Mouse (Mus musculus) cerebellum, adult 11-12 months (tissue): ENCODE measurements around the gene Mylip.
A peak's percentile ranks its signal among the peaks of the same experiment; 100 is the strongest.

Experiments
- DNase-seq: peaks from one replicate; pipeline ENCODE4 v3.0.0; 2022

Gene Mylip

GRCm38 (mm10) chr13:45440226-45440625 lies 50.7 kb downstream of the Mylip start:
- no peak for DNase-seq

DNA sequence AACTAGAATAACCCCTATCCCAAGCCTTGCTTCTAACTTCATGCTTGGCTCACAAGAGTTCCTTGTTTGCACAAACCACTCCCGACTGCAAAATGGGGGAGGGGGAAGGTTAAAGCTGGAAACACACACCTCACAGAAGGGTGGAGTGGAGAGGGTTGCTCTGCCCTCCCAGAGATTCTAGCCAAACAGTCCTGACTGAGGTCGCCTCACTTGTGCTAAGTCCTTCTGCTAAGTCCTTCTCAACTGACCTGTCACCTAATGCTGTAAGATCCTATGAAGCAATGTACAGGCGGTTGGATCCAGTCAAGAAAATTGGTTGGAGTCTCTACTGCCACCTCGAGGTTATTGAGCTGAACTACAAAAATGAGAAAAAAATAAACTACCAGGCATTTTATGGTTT lies 52.9 kb downstream of the Mylip start:
- DNase-seq: no peak

- DNase-seq: no peak
Observed at GRCm38 (mm10) chr13:45442918-45443535, 53.5 kb downstream of the Mylip start.

DNA sequence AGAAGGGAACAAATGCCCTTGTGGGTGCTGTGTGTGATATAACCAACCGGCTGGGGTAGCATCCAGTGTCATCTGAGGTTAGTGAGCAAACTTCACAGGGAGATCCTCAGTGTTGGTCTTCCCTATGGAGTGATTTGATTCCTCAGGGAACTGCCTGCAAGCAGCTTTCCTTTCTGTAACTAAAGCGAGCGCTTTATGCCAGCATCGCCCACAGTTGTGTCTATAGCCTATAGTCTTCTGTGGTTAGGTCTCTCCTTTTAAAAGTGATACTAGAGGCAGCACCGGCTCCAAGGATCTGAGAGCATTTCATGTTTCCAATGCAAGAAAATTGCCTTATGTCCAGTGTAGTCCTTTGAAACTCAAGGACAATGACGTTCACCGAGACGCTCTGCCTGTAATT lies 54.7 kb downstream of the Mylip start:
- no peak for DNase-seq

- no peak for DNase-seq
Observed at GRCm38 (mm10) chr13:45444652-45445051, 55.1 kb downstream of the Mylip start.

GRCm38 (mm10) chr13:45446636-45447035 lies 57.1 kb downstream of the Mylip start:
- no peak for DNase-seq

- no peak for DNase-seq
Observed at GRCm38 (mm10) chr13:45452437-45452836, 62.9 kb downstream of the Mylip start.

DNA sequence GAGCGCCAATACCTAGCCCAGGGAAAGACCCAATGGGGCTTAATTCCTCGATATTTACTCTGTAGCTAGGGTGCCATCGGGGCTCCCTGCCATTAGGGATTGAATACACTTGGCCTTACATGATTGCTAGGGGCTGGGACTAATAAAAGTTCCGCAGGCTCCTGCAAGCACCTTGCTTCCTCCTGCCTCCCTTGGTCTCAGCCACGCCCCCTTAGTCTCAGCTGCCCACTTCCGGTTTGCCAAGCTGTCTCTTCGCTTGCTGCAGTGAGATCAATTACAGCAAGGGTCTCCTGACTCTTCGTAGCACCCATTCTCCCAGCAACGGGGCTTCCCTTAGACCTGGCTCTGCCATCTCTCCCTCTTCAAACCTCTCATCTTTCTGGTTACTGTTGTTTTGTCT lies 63.5 kb downstream of the Mylip start:
- no peak for DNase-seq

- DNase-seq: no peak
Observed at GRCm38 (mm10) chr13:45454044-45454443, 64.5 kb downstream of the Mylip start.

GRCm38 (mm10) chr13:45454641-45455040 lies 65.1 kb downstream of the Mylip start:
- no peak for DNase-seq

DNA sequence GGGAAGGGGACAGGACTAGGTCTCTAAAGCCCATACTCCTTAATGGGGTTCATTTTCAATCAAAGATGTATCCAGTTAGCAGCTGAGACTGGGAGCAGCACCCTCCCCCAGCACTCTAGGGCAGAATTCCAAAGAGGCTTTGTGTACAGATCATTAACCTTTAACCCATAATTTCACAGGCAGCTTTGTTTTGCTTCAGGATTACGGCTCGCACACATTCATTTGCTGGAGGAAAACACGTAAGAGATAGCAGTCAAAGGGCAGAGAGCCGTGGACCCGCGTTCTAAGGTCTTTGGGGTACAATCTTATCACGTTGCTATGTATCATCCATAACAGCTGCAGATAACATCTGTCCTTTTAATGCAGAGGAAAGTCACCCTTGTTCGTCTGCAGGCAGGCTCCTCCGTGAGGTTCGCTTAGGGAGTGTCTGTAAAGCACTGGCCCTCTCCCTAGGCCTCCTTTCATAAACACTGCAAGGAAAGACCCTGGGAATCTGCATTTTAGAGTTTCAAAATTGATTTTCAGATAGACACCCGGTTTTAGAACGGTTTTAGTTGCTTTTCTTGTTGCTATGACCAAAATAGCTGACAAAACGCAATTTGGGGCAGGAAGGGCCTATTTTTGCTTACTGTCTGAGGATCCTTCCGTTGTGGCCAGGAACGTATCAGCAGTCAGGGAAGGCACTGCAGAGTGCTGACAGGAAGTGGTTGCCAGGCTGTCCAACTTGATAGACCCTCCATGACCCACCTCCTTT lies 65.7 kb downstream of the Mylip start:
- DNase-seq: no peak

- DNase-seq: no peak
Observed at GRCm38 (mm10) chr13:45455862-45456192, 66.3 kb downstream of the Mylip start.

DNA sequence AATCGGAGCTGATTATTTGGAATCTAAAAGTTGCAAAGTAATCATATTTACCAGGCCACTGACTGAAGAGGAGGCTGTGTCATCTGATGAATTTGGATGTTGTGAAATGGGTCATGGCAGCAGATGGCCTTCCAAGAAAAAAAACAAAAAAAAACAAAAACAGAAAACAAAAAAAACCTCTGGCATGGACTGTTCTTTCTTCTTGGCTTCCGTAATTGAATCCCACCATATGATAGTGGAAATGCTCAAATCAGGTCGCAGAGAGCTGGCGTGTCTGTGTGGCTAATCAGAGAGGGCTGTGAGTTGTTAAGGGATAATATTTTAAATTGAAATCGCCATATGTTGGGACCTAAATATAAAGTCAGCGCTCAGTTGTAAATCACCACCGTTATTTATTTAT lies 67.9 kb downstream of the Mylip start:
- DNase-seq: no peak

DNA sequence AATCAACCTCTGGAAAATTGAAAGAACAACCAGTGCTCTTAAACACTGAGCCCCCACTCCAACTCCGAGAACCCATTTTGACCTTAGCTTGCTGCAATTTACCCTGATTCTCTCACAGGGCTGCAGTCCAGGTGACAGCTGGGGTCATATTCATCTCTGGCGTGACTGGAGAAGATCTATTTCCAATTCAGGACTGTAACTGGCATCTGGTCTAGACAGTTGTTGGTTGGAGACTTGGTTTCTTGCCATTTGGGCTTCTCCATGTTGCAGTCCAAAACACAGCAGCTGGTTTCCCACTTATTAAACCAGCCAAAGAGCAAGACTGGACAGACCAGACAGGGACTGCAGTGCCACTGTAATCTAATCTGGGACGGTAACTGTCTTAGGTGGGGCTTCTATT lies 70.6 kb downstream of the Mylip start:
- DNase-seq: no peak

GRCm38 (mm10) chr13:45461370-45461958 lies 71.9 kb downstream of the Mylip start:
- DNase-seq: peak; percentile 90
